Mouse (Mus musculus): ENCODE results near the gene Ick. TPM values are rescaled to one million over a fixed set of nuclear protein-coding genes. Genes with fewer than 3 reads are reported as not detected.

Gene Ick
- total RNA-seq, 4 experiments from 2014 or later, result 18.7 to 25.0 (median 22.4) TPM

- no peak for DNase-seq
Observed at GRCm38 (mm10) chr9:78193902-78194597, 85.1 kb downstream of the Ick start.

DNA sequence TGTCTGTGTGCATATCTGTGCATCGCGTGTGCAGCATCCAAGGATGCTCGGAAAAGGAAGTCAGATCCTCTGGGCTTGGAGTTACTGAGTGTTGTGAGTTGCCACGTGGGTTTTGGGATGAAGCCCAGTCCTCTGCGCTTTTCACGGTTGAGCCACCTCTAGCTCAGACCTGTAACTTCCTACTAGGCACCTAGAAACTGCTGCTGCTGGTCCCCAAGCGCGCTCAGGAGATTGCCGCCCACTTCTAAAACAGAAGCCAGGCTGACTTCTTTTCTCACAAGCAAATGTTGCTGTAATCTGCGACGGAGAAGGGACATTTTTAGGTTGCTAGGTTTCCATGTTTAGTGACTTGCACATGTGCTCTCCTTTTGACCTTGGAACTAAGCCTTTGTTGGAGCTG is 86.0 kb downstream of the Ick start:
- DNase-seq, result no peak

- DNase-seq, result no peak
Observed at GRCm38 (mm10) chr9:78197801-78198200, 88.8 kb downstream of the Ick start.

DNA sequence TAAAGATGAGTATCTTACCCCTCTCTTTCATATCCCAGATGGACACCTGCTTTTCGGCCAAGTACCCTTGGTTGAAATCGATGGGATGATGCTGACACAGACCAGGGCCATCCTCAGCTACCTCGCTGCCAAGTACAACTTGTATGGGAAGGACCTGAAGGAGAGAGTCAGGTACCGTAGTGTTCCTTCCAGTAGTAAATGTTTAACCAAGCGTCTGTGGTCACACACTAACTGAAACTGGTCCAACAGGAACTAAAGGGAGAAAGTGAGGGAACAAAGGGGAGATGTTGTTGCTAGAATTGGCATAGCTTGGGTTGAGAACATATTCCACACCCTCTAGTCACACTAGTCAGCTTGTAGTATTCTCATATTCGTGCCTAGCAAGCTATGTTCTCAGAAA is 95.2 kb downstream of the Ick start:
- no peak for DNase-seq

DNA sequence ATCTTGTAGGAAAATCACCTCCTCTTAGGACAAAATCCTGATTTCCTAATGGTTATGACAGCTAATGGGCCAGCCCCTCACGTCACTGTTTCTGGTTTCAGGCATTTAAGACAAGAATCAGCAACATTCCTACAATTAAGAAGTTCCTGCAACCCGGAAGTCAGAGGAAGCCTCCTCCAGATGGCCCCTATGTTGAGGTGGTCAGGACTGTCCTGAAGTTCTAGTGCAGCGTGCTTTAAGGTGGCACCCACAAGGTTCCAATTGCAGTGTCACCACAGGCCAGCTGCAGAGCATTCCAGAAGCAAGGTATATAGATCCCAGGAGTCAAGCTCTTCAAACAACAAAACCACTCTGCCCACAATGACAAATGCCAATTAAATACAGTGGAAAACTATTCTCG is 100.0 kb downstream of the Ick start:
- DNase-seq, result no peak

GRCm38 (mm10) chr9:78210079-78210478 is 101.1 kb downstream of the Ick start:
- DNase-seq, result no peak

DNA sequence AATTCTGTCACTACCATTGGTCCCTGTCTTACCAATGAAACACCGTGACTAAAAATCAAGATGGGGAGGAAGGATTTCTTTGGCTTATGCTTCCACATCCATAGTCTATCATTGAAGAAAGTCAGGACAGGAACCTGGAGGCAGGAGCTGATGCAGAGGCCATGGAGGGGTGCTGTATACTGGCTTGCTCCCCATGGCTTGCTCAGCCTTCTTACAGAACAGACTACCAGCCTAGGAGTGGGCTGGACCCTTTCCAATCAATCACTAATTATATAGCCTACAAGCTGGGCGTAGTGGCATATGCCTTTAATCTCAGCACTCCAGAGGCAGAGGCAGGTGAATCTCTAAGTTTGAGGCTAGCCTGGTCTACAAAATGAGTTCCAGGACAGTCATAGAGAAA is 101.8 kb downstream of the Ick start:
- DNase-seq, result no peak

DNA sequence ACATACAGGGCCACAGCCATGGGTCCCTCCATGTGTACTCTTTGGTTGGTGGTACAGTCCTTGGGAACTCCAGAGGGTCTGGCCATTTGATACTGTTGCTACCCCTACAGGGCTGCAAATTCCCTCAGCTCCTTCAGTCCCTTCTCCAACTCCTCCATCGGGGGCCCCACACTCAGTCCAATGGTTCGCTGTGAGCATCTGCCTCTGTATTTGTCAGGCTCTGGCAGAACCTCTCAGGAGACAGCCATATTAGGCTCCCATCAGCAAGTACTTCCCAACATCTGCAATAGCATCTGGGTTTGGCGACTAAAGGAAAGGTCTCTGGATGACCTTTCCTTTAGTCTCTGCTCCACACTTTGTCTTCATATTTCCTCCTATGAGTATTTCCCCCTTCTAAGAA is 102.5 kb downstream of the Ick start:
- no peak for DNase-seq

DNA sequence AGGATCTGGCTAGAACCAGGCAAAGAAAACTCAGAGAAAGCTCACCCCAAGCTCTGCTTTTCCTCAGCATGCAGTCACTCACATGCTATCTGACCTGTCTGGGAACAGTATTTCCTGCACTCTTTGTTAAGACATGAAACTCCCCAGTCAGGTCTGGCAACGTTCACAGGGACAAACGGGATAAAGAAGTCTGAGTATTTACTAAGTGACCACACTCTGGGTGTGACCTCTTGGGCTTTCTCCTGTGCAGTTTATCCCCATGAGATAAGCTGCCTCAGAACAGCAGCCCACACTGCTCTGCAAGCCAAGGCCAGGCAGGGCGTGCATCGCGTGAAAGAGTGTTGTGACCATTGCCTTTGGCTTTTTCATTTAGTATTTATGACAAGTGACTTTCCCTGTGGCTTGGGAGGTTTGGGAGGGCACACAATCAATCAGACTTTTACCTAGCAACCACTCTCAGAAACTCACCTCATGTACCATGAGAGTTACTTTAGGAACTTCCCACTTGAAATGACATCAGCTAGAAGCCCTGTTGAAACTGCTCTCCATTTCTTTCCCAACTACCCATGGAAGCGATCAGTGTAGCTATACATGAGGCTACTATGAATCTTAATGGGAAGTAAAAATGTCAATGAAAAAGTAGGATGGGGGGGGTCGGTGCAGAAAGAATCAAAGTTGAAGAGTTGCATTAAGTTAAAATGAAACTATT is 103.5 kb downstream of the Ick start:
- no peak for DNase-seq

- no peak for DNase-seq
Observed at GRCm38 (mm10) chr9:78217074-78217473, 108.1 kb downstream of the Ick start.

Other genes with a start within 250 kb of the Ick start
- 100 to 1,000 TPM; 450 to 789 (median 577) TPM for gene Elovl5, start 191.8 kb upstream of the Ick start, total RNA-seq (2022)
- gene Gcm1, start 57.3 kb upstream of the Ick start, total RNA-seq (2022), result not detected
- gene Fbxo9, start 127 bp upstream of the Ick start, total RNA-seq (2022), result 100 to 1,000 TPM in 2 of 4 experiments, 10 to 100 TPM in 2; 94.2 to 112 (median 99.9) TPM
- gene Gsta4, start 73.6 kb downstream of the Ick start, total RNA-seq (2022), result 10 to 100 TPM; 42.5 to 72.4 (median 57.1) TPM
- gene Gsta1, start 121.5 kb downstream of the Ick start, total RNA-seq (2022), result 1 to 10 TPM in 1 of 4 experiments, under 1 TPM in 1, not detected in 2; 0.35 to 1.5 TPM
- gene Gm3776, start 147.9 kb downstream of the Ick start, total RNA-seq (2022), result not detected
- under 1 TPM in 1 of 4 experiments, not detected in 3; 0.46 TPM for gene Gm10639, start 180.7 kb downstream of the Ick start, total RNA-seq (2022)
- not detected for gene Omt2a, start 205.6 kb downstream of the Ick start, total RNA-seq (2022)
- not detected for gene Omt2b, start 218.4 kb downstream of the Ick start, total RNA-seq (2022)
- 1 to 10 TPM in 2 of 4 experiments, not detected in 2; 6.1 to 7.5 TPM for gene Gsta2, start 246.6 kb downstream of the Ick start, total RNA-seq (2022)